Mouse (Mus musculus): ENCODE results near the gene Gm20852.
"Not testable (repeated sequence)": the region's sequence is repeated elsewhere in the genome, so short reads cannot be mapped to it uniquely, and the experiment has no call there.

Gene Gm20852

GRCm38 (mm10) chrY:66742023-66742422 is at the start of gene Gm20852:
TSS of gene Gm20852 (minus strand) at chrY:66742123.
- not testable (repeated sequence) for DNase-seq
